Mouse (Mus musculus): ENCODE data around the gene Zic5.

DNA sequence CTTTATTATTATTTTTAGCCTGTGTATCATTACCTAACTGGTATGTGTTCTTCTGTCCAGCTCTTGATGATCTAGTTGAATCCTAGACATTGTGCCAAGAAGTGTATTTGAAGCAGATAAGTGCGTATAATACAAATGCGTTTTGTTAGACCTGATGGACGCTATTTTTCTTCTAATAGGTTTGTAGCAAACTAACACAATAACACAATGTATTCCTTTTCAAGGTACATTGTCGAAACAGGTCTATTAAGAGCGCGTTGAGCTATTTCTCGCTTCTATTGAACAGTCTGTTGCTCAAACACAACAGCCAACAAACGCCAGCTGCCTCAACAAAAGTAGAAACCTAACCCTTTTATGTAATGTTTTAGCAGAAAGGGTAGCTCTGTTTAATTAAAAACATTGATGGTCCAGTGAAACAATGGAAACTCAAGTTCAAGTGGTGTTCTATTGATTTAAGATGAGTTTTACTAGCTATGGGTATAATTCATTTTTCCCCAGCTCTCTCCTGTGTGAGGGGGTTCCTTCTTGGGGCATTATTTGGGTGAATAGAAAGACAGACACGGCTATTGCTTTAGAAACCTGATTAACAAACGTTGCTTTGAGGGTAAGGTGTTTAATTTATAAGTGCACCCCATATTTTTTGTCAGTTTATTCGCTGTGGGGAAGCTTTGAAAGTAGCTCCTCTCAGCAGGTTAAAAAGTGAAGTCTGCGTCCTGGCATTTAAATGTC lies 24.4 kb upstream of the Zic5 start:
- TF ChIP-seq CTCF (IDR thresholded peaks at IDR 0.05; ENCODE audit: control insufficient read depth, insufficient read depth, low read length) (no peak), POLR2A (IDR thresholded peaks at IDR 0.05; ENCODE audit: borderline replicate concordance, control insufficient read depth, low read depth, low read length) (no peak)
